Mouse (Mus musculus): ENCODE results near the gene Pex14. TPM values are rescaled to one million over a fixed set of nuclear protein-coding genes. Genes with fewer than 3 reads are reported as not detected.

Gene Pex14
- polyA plus RNA-seq, 1 experiment from 2014 or later: 56.6 TPM

DNA sequence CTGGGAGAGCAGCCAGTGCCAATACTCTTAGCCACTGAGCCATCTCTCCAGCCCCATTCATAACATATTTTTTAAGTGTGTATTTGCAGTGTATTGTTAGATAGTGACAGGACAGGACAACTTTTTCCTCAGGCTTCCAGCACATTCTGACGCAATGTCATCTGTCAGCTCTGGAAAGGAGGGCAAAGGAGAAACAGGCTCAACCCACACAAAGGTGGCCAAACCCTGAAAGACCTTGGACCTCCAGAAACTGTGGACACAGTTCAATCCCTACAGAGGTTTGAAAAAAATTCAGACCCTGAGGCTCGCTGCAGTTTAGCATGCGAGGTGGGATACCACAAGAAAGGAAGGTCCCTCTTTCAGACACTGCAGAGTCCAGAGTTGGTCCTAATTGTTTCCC, 1.7 kb downstream of the Pex14 start:
- DNase-seq (ENCODE audit: low spot score): no peak
- peak overlapping the region; percentile 100 for H3K4me3 ChIP-seq
- peaks cover 19% of the 10 kb centered on the region for H3K4me1 ChIP-seq
- H3K9me3 ChIP-seq (replicated peaks): no peaks in the 10 kb centered on the region
- H3K27ac ChIP-seq (replicated peaks): no peak overlapping the region
- H3K27me3 ChIP-seq (ENCODE audit: low read depth, poor library complexity, severe bottlenecking): no peaks in the 10 kb centered on the region
- H3K36me3 ChIP-seq: peaks cover 20% of the 10 kb centered on the region
- 82% methylated on average over 3 of the region's 3 CpGs for WGBS

DNA sequence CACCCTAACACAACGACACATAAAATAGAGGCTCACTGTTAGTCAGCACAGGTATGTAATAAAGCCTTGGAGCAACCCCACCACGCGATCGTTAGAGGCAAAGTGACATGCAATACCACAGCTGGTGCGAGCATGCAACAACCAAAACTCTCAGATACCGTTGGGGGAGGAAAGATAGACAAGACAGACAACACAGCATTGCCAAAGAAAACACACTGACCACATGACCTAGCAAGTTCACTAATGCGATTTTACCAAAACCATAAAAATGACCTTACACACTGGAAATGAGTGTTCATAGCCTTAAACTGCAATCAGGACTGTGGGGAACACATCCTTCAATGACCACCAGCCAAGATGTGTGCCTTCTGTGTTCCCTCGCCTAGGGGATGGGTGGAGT, 8.3 kb downstream of the Pex14 start:
- H3K4me3 ChIP-seq: no peak overlapping the region
- no peaks in the 10 kb centered on the region for H3K9me3 ChIP-seq (replicated peaks)
- no peak overlapping the region for H3K27ac ChIP-seq (replicated peaks)
- H3K36me3 ChIP-seq: peaks cover 38% of the 10 kb centered on the region
- no peaks in the 10 kb centered on the region for H3K27me3 ChIP-seq (ENCODE audit: low read depth, poor library complexity, severe bottlenecking)
- H3K4me1 ChIP-seq: peaks cover 3% of the 10 kb centered on the region; the same call in 1 of the 2 replicates
- no peak for DNase-seq (ENCODE audit: low spot score)
- WGBS: 88% methylated on average over 8 of the region's 8 CpGs

DNA sequence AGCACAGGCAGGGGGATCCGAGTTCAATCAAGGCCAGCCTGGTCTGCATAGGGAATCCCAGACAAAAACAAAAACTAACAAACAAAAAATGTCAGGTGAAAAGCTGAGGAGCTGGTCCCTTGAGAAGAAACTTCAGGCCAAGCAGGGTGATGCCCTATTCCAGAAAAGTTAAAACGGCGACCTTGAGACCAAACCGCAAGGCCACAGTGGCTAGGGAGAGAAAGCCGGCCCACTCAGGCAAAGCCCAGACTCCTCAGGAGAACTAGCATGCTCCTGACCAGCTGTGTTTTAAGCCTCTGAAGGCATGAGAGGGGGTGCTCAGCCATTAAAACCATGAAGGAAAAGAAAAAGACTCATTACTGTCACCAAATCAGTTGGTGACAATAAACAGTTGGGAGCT, 14.3 kb downstream of the Pex14 start:
- Histone ChIP-seq H3K36me3 (no peaks in the 10 kb centered on the region), H3K4me1 (peaks cover 9% of the 10 kb centered on the region; the same call in 1 of the 2 replicates), H3K4me3 (no peak overlapping the region), H3K27ac (replicated peaks) (no peak overlapping the region), H3K9me3 (replicated peaks) (no peaks in the 10 kb centered on the region), H3K27me3 (ENCODE audit: low read depth, poor library complexity, severe bottlenecking) (no peaks in the 10 kb centered on the region)
- WGBS: 80% methylated on average over 5 of the region's 5 CpGs
- no peak for DNase-seq (ENCODE audit: low spot score)

DNA sequence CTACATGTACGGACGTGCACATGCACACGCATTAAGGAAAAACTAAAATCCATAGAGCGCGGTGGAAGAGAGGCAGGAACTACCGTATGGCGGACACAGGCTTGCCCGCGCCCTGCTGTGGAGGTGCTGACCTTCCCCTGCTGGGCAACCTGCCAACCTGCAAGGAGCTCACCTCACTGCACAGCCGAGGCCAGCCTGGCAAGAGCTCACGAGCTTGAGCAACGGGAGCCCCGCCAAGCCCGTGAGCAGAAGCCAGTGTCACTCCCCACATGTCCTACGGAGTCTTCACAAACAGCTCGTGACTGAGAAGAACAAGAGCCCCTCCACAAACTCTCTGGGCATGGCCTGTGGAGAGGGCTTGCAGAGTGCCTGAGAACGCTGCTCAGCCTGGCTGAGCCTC, 18.1 kb downstream of the Pex14 start:
- H3K27me3 ChIP-seq (ENCODE audit: low read depth, poor library complexity, severe bottlenecking): no peaks in the 10 kb centered on the region
- no peak overlapping the region for H3K27ac ChIP-seq (replicated peaks)
- no peaks in the 10 kb centered on the region for H3K36me3 ChIP-seq
- H3K9me3 ChIP-seq (replicated peaks): no peaks in the 10 kb centered on the region
- DNase-seq (ENCODE audit: low spot score): no peak
- 88% methylated on average over 17 of the region's 17 CpGs for WGBS
- H3K4me1 ChIP-seq: peaks cover 23% of the 10 kb centered on the region
- H3K4me3 ChIP-seq: no peak overlapping the region

DNA sequence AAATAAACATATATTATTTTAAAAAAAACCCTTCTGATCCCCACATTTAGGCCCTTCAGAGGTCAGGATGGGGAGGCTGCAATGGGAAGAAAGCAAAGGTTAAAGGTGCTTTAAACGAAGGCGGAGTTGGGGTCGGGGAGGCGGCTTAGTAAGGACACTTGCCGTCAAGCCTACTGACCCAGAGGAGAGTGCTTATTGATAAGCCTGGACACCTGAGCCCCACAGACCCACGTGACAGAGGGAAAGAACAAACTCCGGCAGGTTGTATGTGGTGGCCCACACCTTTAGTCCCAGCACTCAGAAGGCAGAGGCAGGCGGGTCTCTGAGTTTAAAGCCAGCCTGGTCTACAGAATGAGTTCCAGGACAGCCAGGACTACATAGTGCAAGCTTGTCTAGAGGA, 19.6 kb downstream of the Pex14 start:
- Histone ChIP-seq H3K4me3 (no peak overlapping the region), H3K9me3 (replicated peaks) (no peaks in the 10 kb centered on the region)
- WGBS: 92% methylated on average over 8 of the region's 8 CpGs

DNA sequence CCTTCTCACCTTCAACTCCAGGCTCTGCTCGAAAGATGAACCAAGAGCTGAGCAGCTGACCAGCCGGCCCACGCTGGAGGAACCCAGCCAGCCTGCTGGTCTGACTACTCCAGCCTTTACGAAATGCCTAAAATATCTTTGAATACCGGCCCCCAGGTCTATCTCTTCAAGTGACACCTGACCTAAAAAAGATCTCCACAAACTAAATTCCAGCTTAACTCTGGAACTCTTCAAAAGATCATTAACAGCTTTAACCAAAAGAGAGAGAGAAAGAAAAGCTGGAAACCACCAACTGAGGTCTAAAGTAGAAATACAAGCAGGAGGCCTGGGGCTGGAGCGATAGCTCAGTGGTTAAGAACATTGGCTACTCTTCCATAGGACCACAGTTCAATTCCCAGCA, 20.0 kb downstream of the Pex14 start:
- Histone ChIP-seq H3K27me3 (ENCODE audit: low read depth, poor library complexity, severe bottlenecking) (no peaks in the 10 kb centered on the region), H3K36me3 (peaks cover 13% of the 10 kb centered on the region), H3K9me3 (replicated peaks) (no peaks in the 10 kb centered on the region), H3K27ac (replicated peaks) (no peak overlapping the region), H3K4me3 (no peak overlapping the region), H3K4me1 (peaks cover 34% of the 10 kb centered on the region)
- WGBS: 89% methylated on average over 6 of the region's 6 CpGs
- no peak for DNase-seq (ENCODE audit: low spot score)

More for the DNA sequence above, 19.6 kb downstream of the Pex14 start:
- no peak for DNase-seq (ENCODE audit: low spot score)
- peaks cover 8% of the 10 kb centered on the region for H3K36me3 ChIP-seq
- no peaks in the 10 kb centered on the region for H3K27me3 ChIP-seq (ENCODE audit: low read depth, poor library complexity, severe bottlenecking)
- no peak overlapping the region for H3K27ac ChIP-seq (replicated peaks)
- peaks cover 34% of the 10 kb centered on the region for H3K4me1 ChIP-seq

DNA sequence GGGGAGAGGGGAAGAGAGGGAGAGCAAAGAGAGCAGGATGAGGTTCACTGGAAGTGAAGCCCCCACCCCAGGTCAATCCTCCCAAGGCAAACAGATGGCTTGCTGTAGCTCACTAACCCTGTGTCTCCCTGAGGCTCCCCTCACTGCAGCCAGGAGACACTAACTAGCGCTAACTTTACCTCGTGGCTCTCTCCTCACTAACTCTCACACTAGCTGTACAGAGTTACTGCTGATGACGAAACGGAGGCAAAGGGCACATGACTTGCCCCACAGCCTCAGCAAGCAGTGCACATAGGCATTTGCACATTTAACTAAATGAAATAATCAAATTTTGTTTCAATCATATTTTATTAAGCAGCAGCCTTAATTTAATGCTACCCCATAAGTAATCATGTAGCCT, 21.4 kb downstream of the Pex14 start:
- H3K27ac ChIP-seq (replicated peaks): no peak overlapping the region
- 77% methylated on average over 4 of the region's 4 CpGs for WGBS
- peaks cover 22% of the 10 kb centered on the region for H3K36me3 ChIP-seq
- peaks cover 34% of the 10 kb centered on the region for H3K4me1 ChIP-seq
- no peak for DNase-seq (ENCODE audit: low spot score)
- no peaks in the 10 kb centered on the region for H3K9me3 ChIP-seq (replicated peaks)
- no peaks in the 10 kb centered on the region for H3K27me3 ChIP-seq (ENCODE audit: low read depth, poor library complexity, severe bottlenecking)
- H3K4me3 ChIP-seq: no peak overlapping the region

DNA sequence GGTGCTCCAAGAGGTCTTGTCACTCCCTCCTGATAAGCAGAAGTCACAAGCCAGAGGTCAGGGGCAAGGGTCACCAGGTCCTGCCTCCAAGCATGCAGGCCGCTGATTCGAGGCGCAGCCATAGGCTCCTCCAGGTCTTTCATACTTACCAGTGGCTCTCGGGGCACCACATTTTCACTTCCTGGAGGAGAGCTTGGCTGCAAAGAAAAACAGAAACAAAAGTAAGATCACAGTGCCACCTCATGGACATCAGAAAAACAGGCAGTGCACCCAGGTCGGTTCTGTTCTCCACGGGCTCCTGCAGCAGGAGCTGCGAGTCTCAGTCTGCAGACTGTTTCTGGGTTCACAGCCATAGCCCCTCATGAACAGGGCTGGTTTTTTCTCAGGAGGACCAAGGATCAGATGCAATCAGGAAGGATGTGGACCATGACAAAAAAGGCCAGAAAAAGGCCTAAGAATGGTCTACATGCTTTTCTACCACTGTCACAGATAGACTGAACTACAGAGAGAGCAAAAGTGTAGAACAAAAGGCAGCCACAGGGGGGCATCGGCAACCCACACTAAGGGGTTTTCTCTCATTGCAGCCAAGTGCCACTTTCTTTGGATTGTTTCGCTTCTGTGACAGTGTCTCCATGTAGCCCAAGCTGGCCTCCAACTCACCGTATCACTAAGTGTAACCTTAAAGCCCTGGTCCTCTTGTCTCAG, 23.7 kb downstream of the Pex14 start:
- 0 out of 2 replicates have a peak overlapping the region, but pooled peaks have one; percentile 4 for H3K27ac ChIP-seq (replicated peaks)
- 37% methylated on average over 10 of the region's 10 CpGs for WGBS

DNA sequence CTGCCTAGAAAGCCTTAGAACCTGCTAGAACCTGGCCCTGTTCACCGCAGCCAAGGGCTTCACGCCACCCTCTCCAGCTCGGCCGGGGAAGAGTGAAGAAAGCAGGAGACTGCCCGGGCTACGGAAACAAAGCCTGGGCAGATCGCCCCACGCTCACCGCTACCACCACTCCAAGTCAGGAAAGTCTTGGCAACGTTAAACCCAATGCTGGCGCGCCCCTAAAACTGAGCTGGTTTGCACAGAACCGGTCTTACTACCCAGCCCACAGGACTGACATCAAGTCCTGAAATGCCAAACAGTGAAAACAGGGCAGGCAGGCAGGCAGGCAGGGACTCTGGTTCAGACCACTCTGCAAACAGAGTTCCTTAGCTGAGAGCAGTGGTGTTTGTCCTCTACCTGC, 24.6 kb downstream of the Pex14 start:
- H3K9me3 ChIP-seq (replicated peaks): no peaks in the 10 kb centered on the region
- DNase-seq (ENCODE audit: low spot score): no peak
- H3K4me1 ChIP-seq: peaks cover 28% of the 10 kb centered on the region
- 96% methylated on average over 13 of the region's 13 CpGs for WGBS
- H3K36me3 ChIP-seq: peaks cover 37% of the 10 kb centered on the region
- no peaks in the 10 kb centered on the region for H3K27me3 ChIP-seq (ENCODE audit: low read depth, poor library complexity, severe bottlenecking)
- no peak overlapping the region for H3K27ac ChIP-seq (replicated peaks)
- H3K4me3 ChIP-seq: no peak overlapping the region

More for the DNA sequence above, 23.7 kb downstream of the Pex14 start:
- H3K27me3 ChIP-seq (ENCODE audit: low read depth, poor library complexity, severe bottlenecking): no peaks in the 10 kb centered on the region
- H3K4me1 ChIP-seq: peaks cover 28% of the 10 kb centered on the region
- H3K36me3 ChIP-seq: peaks cover 37% of the 10 kb centered on the region
- DNase-seq (ENCODE audit: low spot score): peak; percentile 61
- no peaks in the 10 kb centered on the region for H3K9me3 ChIP-seq (replicated peaks)
- H3K4me3 ChIP-seq: no peak overlapping the region

DNA sequence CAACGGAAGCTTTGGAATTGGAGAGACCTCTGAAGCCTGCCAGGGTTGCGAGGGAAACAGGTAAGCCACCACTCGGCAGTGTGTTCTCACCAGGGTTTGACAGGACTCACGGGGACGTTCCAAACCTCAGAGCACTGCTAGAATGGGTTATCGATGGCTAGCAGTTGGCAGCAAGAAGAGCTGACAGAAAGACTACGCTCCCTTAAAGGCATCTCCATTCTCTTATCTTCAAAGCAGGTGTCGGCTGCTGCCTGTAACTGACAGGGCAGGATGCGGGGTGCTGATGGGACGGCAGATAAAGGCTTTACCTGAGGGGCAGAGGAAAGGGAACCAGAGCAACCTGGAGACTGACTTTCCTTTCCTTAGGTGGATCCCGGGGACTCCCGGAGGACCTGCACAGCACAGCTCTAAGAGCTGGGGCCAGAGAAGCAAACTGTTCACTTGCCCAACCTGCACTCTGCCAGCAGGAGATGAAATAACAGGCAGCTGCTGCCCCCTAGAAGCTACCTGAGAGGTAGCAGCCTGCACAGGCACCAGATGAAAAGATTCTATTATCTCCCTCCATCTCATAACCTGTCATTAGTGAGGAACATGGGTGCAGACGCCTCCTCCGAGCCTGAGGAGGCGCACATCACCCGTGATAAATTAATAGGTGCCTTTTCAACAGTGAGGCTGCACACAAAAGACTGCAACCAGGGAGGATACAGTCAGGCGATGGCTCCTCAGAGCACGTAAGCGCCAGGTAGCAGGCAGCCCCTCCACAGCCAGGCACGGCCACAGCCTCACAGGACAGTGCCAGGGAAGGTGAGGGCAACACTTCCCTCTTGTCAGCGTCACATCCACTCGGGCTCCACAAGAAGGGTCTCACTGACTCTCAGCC, 32.8 kb downstream of the Pex14 start:
- 88% methylated on average over 22 of the region's 22 CpGs for WGBS
- Histone ChIP-seq H3K27me3 (ENCODE audit: low read depth, poor library complexity, severe bottlenecking) (no peaks in the 10 kb centered on the region), H3K9me3 (replicated peaks) (no peaks in the 10 kb centered on the region), H3K4me3 (no peak overlapping the region), H3K27ac (replicated peaks) (no peak overlapping the region), H3K36me3 (peaks cover 24% of the 10 kb centered on the region), H3K4me1 (peaks cover 19% of the 10 kb centered on the region)
- no peak for DNase-seq (ENCODE audit: low spot score)

DNA sequence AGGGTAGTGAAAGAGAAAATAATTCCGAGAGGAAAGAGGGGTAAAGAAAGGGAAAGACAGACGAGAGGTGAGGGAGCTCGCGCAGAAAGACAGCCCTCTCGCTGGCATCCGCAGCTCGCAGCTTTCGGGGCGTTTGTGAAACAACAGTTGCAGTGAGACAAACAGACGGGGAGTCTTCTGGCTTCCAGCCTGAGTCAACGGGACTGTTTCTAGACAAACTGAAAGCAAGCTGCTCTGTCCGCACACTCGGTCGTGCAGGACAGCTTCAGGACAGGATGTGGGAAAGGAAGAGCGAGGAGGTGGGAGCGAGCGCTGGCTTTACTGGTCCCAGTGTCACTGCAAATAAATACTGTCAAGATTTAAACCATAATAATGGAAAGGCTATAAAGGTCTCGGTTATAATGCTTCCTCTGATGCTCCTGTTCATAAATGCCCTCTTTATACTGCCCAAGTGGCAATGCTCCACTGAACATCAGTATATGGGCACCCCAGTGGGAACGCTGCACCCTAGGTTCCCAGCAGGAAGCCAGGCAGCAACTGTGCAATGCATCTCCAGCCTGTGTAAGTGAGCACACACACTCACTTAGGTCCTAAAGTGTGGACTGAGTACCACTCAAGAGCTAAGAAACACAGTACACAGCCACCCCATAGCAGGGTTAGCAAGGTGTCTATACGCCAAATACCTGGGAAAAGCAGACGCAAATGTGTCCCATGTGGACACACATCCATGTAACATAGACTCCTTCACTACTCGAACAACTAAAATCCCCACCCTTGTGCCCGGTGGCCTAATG, 35.4 kb downstream of the Pex14 start:
- 0 out of 2 replicates have a peak, but pooled peaks cover 5% of the 10 kb centered on the region for H3K27me3 ChIP-seq (ENCODE audit: low read depth, poor library complexity, severe bottlenecking)
- no peaks in the 10 kb centered on the region for H3K9me3 ChIP-seq (replicated peaks)
- no peak for DNase-seq (ENCODE audit: low spot score)
- H3K36me3 ChIP-seq: peaks cover 21% of the 10 kb centered on the region; the same call in 1 of the 2 replicates
- no peak overlapping the region for H3K27ac ChIP-seq (replicated peaks)
- peaks cover 29% of the 10 kb centered on the region for H3K4me1 ChIP-seq
- no peak overlapping the region for H3K4me3 ChIP-seq
- WGBS: 92% methylated on average over 23 of the region's 23 CpGs

Measured in midbrain, embryonic 10.5 days (tissue).